Mouse (Mus musculus) neural tube, embryonic 11.5 days (tissue): ENCODE results near the gene Fhad1. TPM values are rescaled to one million over a fixed set of nuclear protein-coding genes. Genes with fewer than 3 reads are reported as not detected.

ENCODE experiments used
- ATAC-seq: fragments of 200-750 bp; cut with Nextera tagmentation; 2 replicates; pipeline ENCODE4 v1.8.0; 2017; ENCODE audit warnings: moderate number of reproducible peaks, mild to moderate bottlenecking, moderate TSS enrichment, moderate library complexity; ENCODE audit not compliant: insufficient read depth, low FRiP score, low TSS enrichment
- DNase-seq: peaks from one replicate; pipeline ENCODE4 v3.0.0-alpha.2; 2015; ENCODE audit warnings: low spot score
- H3K27ac ChIP-seq: fragments of 300-500 bp; sonication (generic); 2 replicates; pipeline ENCODE4 v1.5.1; 2014; ENCODE audit warnings: low read depth, mild to moderate bottlenecking, low read length
- H3K27me3 ChIP-seq: fragments of 300-500 bp; sonication (generic); 2 replicates; pipeline ENCODE4 v1.6.1; 2014; ENCODE audit warnings: mild to moderate bottlenecking, low read length, mixed read lengths; ENCODE audit not compliant: control insufficient read depth, insufficient read depth
- H3K36me3 ChIP-seq: fragments of 300-500 bp; sonication (generic); 2 replicates; pipeline ENCODE4 v1.6.1; 2014; ENCODE audit warnings: mild to moderate bottlenecking, low read length, moderate library complexity, mixed read lengths; ENCODE audit not compliant: control insufficient read depth, insufficient read depth
- H3K4me1 ChIP-seq: fragments of 300-500 bp; sonication (generic); 2 replicates; pipeline ENCODE4 v1.6.1; 2014; ENCODE audit warnings: low read length, mixed read lengths; ENCODE audit not compliant: control insufficient read depth, insufficient read depth
- H3K4me2 ChIP-seq: fragments of 300-500 bp; sonication (generic); 2 replicates; pipeline ENCODE4 v1.6.1; 2014; ENCODE audit warnings: low read depth, mild to moderate bottlenecking, moderate library complexity
- H3K4me3 ChIP-seq: fragments of 300-500 bp; sonication (generic); 2 replicates; pipeline ENCODE4 v1.5.1; 2014; ENCODE audit warnings: low read depth, low read length
- H3K9ac ChIP-seq: fragments of 300-500 bp; sonication (generic); 2 replicates; pipeline ENCODE4 v1.6.1; 2014; ENCODE audit warnings: mild to moderate bottlenecking, low read length
- H3K9me3 ChIP-seq: fragments of 300-500 bp; sonication (generic); 2 replicates; pipeline ENCODE4 v1.6.1; 2016; ENCODE audit warnings: low read length; ENCODE audit not compliant: control insufficient read depth
- WGBS: fragments of 180-500 bp; shearing (Covaris S2); extraction: QIAGEN DNeasy Blood & Tissue Kit; methylation state at CpG from one replicate; pipeline ENCODE4 v1.1.7; 2014; 5-methylcytosine and 5-hydroxymethylcytosine counted together
- polyA plus RNA-seq: library from polyadenylated mRNA; unstranded; fragments of >200 nt; fragmentation: Nextera tagmentation; extraction: Ambion mirVana; gene quantifications from 2 replicates; pipeline ENCODE4 v1.2.1, GENCODE M21; 2014

The Fhad1 gene
- polyA plus RNA-seq, 1 experiment from 2014 or later, result 1.5 TPM

GRCm38 (mm10) chr4:141956931-141957330, 58.0 kb downstream of the Fhad1 start:
- Histone ChIP-seq H3K4me2 (no peak overlapping the region), H3K9me3 (peaks cover 2% of the 10 kb centered on the region; the same call in 1 of the 2 replicates), H3K4me3 (no peak overlapping the region), H3K27ac (no peak overlapping the region), H3K36me3 (no peaks in the 10 kb centered on the region), H3K4me1 (peaks cover 5% of the 10 kb centered on the region; the same call in 1 of the 2 replicates), H3K9ac (no peak overlapping the region), H3K27me3 (no peaks in the 10 kb centered on the region)
- ATAC-seq (no peak), DNase-seq (no peak)
- WGBS, result 95% methylated on average over 5 of the region's 5 CpGs

GRCm38 (mm10) chr4:141954770-141955720, 59.8 kb downstream of the Fhad1 start:
- H3K27me3 ChIP-seq, result no peaks in the 10 kb centered on the region
- no peak overlapping the region for H3K4me3 ChIP-seq
- H3K36me3 ChIP-seq, result no peaks in the 10 kb centered on the region
- no peak overlapping the region for H3K4me2 ChIP-seq
- DNase-seq (no peak), ATAC-seq (no peak)
- no peaks in the 10 kb centered on the region for H3K9me3 ChIP-seq
- H3K9ac ChIP-seq, result no peak overlapping the region
- 73% methylated on average over 16 of the region's 16 CpGs for WGBS
- H3K4me1 ChIP-seq, result peaks cover 5% of the 10 kb centered on the region; the same call in 1 of the 2 replicates
- no peak overlapping the region for H3K27ac ChIP-seq

GRCm38 (mm10) chr4:141953859-141954258, 61.0 kb downstream of the Fhad1 start:
- no peak overlapping the region for H3K9ac ChIP-seq
- H3K36me3 ChIP-seq, result no peaks in the 10 kb centered on the region
- H3K4me1 ChIP-seq, result peaks cover 5% of the 10 kb centered on the region; the same call in 1 of the 2 replicates
- no peak for DNase-seq
- H3K9me3 ChIP-seq, result no peaks in the 10 kb centered on the region
- H3K4me3 ChIP-seq, result no peak overlapping the region
- H3K4me2 ChIP-seq, result no peak overlapping the region
- ATAC-seq, result no peak
- 68% methylated on average over 6 of the region's 6 CpGs for WGBS
- H3K27ac ChIP-seq, result no peak overlapping the region
- no peaks in the 10 kb centered on the region for H3K27me3 ChIP-seq

GRCm38 (mm10) chr4:141953291-141953690, 61.6 kb downstream of the Fhad1 start:
- WGBS, result 82% methylated on average over 9 of the region's 9 CpGs
- Histone ChIP-seq H3K27me3 (no peaks in the 10 kb centered on the region), H3K27ac (no peak overlapping the region), H3K9ac (no peak overlapping the region), H3K4me3 (no peak overlapping the region), H3K4me1 (peaks cover 2% of the 10 kb centered on the region; the same call in 1 of the 2 replicates), H3K9me3 (no peaks in the 10 kb centered on the region), H3K4me2 (no peak overlapping the region), H3K36me3 (no peaks in the 10 kb centered on the region)
- DNase-seq (no peak), ATAC-seq (no peak)

- DNase-seq (no peak), ATAC-seq (no peak)
- no peak overlapping the region for H3K9ac ChIP-seq
- no peak overlapping the region for H3K4me2 ChIP-seq
- no peaks in the 10 kb centered on the region for H3K36me3 ChIP-seq
- 82% methylated on average over 5 of the region's 5 CpGs for WGBS
- H3K27me3 ChIP-seq, result no peaks in the 10 kb centered on the region
- 0 out of 2 replicates have a peak, but pooled peaks cover 2% of the 10 kb centered on the region for H3K4me1 ChIP-seq
- no peak overlapping the region for H3K4me3 ChIP-seq
- H3K9me3 ChIP-seq, result no peaks in the 10 kb centered on the region
- H3K27ac ChIP-seq, result no peak overlapping the region
Measured at GRCm38 (mm10) chr4:141952824-141953223, 62.1 kb downstream of the Fhad1 start.

- no peak for ATAC-seq
- no peak for DNase-seq
- Histone ChIP-seq H3K27me3 (no peaks in the 10 kb centered on the region), H3K4me3 (no peak overlapping the region), H3K4me2 (no peak overlapping the region), H3K9ac (no peak overlapping the region), H3K36me3 (no peaks in the 10 kb centered on the region), H3K27ac (no peak overlapping the region), H3K9me3 (no peaks in the 10 kb centered on the region), H3K4me1 (no peaks in the 10 kb centered on the region)
- 72% methylated on average over 17 of the region's 17 CpGs for WGBS
Measured at GRCm38 (mm10) chr4:141952114-141952513, 62.8 kb downstream of the Fhad1 start.

GRCm38 (mm10) chr4:141949436-141949835, 65.4 kb downstream of the Fhad1 start:
- WGBS, result 75% methylated on average over 13 of the region's 13 CpGs
- H3K27me3 ChIP-seq, result no peaks in the 10 kb centered on the region
- H3K9me3 ChIP-seq, result no peaks in the 10 kb centered on the region
- H3K4me3 ChIP-seq, result no peak overlapping the region
- no peak overlapping the region for H3K9ac ChIP-seq
- ATAC-seq, result no peak
- H3K4me2 ChIP-seq, result no peak overlapping the region
- DNase-seq, result no peak
- H3K4me1 ChIP-seq, result no peaks in the 10 kb centered on the region
- no peaks in the 10 kb centered on the region for H3K36me3 ChIP-seq
- no peak overlapping the region for H3K27ac ChIP-seq

- ATAC-seq, result no peak
- no peaks in the 10 kb centered on the region for H3K9me3 ChIP-seq
- no peaks in the 10 kb centered on the region for H3K36me3 ChIP-seq
Measured at GRCm38 (mm10) chr4:141948822-141949221, 66.1 kb downstream of the Fhad1 start.

GRCm38 (mm10) chr4:141942403-141942802, 72.5 kb downstream of the Fhad1 start:
- H3K36me3 ChIP-seq, result no peaks in the 10 kb centered on the region
- H3K4me3 ChIP-seq, result no peak overlapping the region
- 43% methylated on average over 11 of the region's 11 CpGs for WGBS
- H3K9ac ChIP-seq, result no peak overlapping the region
- H3K27ac ChIP-seq, result no peak overlapping the region
- peak; percentile 58 for DNase-seq
- no peak overlapping the region for H3K4me2 ChIP-seq
- H3K9me3 ChIP-seq, result no peaks in the 10 kb centered on the region
- H3K27me3 ChIP-seq, result no peaks in the 10 kb centered on the region
- H3K4me1 ChIP-seq, result peaks cover 6% of the 10 kb centered on the region; the same call in 1 of the 2 replicates
- ATAC-seq, result no peak

More at GRCm38 (mm10) chr4:141948822-141949221, 66.1 kb downstream of the Fhad1 start:
- no peak overlapping the region for H3K4me2 ChIP-seq
- no peak overlapping the region for H3K27ac ChIP-seq
- no peak overlapping the region for H3K4me3 ChIP-seq
- no peaks in the 10 kb centered on the region for H3K4me1 ChIP-seq
- no peak overlapping the region for H3K9ac ChIP-seq
- 85% methylated on average over 3 of the region's 3 CpGs for WGBS
- H3K27me3 ChIP-seq, result no peaks in the 10 kb centered on the region
- DNase-seq, result no peak
